Mouse (Mus musculus): ENCODE data around the gene 4930558K02Rik.
A peak's percentile ranks its signal among the peaks of the same experiment; 100 is the strongest.

4930558K02Rik gene

DNA sequence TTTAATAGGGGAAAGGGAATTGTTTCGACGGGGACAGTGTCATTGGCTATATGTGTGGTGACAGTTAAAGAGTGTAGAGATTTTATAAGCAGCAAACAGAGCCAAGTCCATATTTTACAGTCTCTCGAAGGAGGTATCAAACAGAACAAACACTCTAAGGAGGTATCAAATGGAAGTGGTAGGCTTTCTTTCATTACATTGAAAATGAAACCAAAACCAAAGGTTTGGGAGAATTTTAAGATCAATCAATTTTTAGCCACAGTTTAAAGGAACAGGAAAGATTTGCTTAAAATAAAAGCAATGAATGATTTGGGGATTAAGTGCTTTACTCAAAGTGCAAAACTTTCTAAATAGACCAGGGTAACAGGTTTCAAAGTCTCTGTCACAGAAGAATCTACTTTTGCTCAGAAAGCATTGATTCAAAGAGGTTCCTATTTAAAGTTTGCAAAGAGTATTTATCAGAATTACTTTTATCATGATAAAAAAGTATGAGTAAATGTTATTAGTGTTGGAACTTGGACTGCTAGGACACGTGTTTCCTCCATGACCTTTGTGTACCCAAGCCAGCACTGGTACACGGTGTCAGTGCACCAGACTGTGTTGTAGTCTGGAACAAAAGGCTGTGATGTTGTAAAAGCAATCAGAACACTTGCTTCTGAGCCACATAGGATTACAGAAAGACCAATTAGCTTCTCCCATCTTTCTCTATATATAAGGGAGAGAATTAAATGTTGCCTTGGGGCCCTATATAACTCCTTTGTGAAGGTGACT, 28.2 kb downstream of the 4930558K02Rik start:
- DNase-seq: no peak

DNA sequence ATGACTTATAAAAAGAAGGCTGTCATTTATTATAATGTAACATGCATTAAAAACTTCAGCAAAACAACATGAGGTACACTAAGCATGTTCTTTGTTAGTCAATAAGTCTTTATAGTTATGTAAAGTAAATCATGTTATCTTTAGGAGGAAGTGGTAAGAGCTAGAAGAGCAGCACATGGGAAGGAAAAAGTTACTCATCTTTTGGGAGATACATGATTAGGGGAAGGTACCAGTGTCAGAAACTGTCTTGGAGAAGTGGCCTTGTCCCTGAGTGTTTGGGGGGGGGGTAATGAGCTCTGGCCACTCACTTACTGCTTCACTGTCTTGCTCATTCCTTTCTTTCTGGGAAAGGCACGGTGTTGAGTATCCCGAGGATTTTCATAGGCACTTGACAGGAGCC, 37.4 kb downstream of the 4930558K02Rik start:
- no peak for DNase-seq

GRCm38 (mm10) chr1:161932286-161932685, 47.1 kb downstream of the 4930558K02Rik start:
- no peak for DNase-seq

- DNase-seq: no peak
Measured at GRCm38 (mm10) chr1:161931817-161932216, 47.6 kb downstream of the 4930558K02Rik start.

DNA sequence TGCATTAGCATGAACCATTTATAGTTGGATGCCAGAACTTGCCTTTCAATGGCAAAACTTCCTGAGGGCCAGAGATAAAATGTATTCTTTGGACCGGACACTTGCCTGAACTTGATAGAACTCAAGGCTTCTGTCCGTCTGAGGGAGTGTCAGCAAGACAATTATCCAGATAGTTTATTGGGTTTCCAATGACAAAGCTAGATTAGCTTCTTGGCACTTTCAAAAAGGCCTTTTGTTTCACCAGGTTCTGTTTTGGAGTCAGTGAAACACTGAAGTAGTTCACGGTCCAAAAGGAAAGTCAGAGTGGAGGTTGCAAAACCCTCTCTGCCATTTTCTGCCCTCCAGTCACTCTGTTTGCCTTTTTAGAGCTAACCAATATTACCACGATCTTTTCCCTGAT, 48.1 kb downstream of the 4930558K02Rik start:
- no peak for DNase-seq

- no peak for DNase-seq
Measured at GRCm38 (mm10) chr1:161927976-161928375, 51.5 kb downstream of the 4930558K02Rik start.

DNA sequence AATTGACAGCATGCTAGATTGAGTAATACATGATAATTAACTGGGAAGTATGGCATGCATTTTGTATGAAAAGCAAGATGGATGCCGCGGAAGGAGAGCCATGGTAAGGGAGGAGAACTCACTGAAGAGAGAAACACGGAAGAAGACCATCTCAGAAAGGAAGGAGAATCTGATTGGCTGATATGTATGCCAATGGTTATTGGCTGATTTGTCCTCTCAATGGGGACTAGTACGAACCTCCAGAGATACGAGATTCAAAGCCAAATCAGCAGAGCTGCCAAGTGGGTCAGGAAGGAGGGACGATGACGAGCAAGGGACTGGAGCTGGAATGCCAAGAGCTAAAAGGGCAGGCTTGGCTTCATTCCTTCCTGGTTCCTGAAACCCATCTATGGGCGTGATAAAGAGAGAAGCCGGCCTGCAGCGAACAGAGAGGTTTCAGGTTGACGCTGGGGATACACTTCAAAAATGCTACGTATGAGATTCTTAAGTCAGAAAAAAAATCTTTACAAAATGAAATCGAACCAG, 54.1 kb downstream of the 4930558K02Rik start:
- no peak for DNase-seq

DNA sequence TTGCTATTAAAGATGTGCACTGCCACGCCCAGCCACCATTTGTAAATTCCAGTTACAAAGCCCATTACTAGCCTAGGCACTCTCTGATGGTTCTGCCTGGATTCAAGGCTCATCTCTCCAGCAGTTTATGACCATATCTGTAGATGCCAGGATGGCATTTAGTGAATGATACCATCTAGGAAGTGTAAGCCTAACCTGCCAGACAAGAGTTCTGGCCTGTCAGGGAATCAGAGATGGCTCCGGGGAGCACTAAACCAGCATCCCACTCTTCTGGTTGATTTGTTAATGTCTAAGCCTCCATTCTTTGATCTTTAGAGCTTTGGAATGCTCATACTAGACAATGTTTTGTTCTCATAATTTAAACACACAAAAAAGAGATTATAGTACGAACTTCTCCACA, 55.1 kb downstream of the 4930558K02Rik start:
- DNase-seq: no peak

DNA sequence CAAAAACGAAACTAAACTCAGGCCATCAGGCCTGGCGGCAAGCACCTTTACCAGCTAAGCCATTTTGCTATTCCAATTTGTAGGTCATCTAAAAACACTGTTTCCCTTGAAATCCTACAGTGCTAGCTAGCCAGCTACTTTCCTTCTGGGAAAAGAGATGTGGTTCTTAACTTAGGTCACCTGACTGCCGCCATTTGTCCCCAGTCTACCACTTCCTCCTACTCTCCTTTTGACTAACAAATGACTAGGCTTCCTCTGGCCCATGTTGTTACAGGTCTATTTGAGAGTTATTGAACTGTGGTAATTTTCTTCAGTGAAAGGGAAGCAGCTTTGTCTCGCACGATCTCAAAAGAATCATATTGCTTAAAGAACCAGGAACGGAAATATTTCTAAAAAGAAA, 57.5 kb downstream of the 4930558K02Rik start:
- no peak for DNase-seq

DNA sequence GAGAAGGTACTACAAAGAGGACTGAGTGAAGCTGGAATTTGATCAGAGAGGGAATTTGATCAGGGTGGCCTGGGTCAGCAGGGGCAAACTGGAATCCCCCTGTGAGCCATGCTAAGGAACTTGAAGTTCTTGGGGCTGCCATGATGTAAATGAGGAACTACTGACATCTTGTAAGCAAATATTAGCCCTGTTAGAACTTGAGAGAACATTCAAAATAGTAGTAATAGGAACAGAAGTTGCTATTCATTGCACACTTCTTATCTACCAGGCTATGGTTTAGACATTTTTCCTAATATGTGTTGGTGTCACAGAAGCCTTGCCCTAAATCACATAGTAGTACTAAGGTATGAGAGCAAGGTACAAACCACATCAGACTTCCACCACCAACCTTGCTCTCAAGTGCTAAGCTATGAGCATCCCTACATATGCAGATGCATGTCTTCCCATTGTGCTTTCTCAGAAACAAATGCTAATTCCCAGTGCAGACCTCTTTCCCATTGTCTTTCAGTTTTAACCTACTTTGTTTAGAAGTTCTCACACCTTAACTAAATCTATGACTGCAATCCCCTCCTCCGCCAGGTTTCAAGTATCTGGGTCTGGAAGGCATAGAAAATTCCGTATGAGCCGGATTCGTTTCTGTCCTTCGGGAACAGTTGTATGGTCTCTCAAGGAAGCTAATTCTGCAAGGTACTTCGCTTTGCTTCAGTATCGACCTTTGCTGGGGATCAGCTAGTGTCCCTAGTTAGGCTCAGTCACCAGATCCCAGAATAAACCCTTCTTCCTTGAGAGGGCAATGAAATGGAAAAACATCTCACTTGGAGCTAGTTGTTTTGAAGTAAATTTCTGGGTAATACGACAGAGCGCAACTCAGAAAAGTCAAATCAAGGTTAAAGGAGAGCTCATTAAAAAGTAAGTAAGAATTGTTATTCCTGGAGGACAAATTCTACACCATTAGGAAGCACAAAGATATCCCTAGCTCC, 58.7 kb downstream of the 4930558K02Rik start:
- DNase-seq: no peak

GRCm38 (mm10) chr1:161919594-161919993, 59.8 kb downstream of the 4930558K02Rik start:
- no peak for DNase-seq

- no peak for DNase-seq
Measured at GRCm38 (mm10) chr1:161918682-161919372, 60.6 kb downstream of the 4930558K02Rik start.

GRCm38 (mm10) chr1:161917940-161918484, 61.4 kb downstream of the 4930558K02Rik start:
- no peak for DNase-seq

- peak; percentile 93 for DNase-seq
Measured at GRCm38 (mm10) chr1:161916036-161916435, 63.4 kb downstream of the 4930558K02Rik start.

DNA sequence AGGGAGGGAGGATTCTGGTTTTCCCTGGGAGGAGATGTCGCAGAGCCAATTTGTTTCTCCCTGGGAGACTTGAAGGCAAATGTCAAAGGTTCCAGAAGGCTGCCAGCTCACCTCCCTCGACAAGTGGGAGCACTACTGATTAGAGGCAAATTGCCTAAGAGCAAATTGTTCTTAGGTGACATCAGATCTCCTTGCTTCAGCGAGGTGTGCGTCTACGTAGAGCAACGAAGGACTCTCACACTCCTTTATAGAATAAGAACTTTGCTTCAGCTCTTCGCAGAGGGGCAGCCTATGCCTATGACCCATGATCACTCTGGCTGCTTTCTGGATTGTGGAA, 65.8 kb downstream of the 4930558K02Rik start:
- no peak for DNase-seq

DNA sequence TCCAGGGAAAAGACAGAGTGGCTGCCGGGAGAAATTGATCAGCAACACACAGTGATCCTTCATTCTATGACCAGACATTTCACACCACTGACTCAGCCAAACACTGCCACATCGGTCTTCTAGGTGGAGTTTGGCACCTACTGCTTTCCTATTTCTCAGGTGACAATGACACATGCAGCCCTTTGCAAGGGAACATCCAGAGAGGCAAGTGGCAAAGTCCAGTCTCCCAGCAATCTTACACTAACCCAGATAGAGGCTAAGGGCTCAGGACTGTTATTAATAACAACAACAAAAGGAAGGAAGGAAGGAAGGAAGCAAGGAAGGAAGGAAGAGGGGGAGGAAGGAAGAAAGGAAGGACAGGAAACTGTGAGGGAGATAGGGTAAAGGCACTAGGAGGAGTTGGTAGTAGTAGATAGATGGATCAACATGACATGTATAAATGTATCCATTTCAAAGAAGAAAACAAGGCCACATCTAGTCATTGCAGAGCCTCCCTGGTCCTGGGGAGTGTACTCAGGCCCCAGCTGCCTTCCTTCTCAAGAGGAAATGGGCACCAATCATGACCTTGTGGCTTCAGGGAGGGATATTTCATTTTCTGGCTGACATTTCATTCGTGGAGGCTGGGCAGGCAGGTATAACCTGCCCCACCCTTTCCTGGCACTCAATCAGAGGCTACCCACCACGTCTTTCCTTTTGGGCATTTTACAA, 66.3 kb downstream of the 4930558K02Rik start:
- DNase-seq: no peak

- no peak for DNase-seq
Measured at GRCm38 (mm10) chr1:161909074-161909473, 70.4 kb downstream of the 4930558K02Rik start.

- no peak for DNase-seq
Measured at GRCm38 (mm10) chr1:161907795-161908457, 71.5 kb downstream of the 4930558K02Rik start.

GRCm38 (mm10) chr1:161907111-161907510, 72.3 kb downstream of the 4930558K02Rik start:
- DNase-seq: no peak

DNA sequence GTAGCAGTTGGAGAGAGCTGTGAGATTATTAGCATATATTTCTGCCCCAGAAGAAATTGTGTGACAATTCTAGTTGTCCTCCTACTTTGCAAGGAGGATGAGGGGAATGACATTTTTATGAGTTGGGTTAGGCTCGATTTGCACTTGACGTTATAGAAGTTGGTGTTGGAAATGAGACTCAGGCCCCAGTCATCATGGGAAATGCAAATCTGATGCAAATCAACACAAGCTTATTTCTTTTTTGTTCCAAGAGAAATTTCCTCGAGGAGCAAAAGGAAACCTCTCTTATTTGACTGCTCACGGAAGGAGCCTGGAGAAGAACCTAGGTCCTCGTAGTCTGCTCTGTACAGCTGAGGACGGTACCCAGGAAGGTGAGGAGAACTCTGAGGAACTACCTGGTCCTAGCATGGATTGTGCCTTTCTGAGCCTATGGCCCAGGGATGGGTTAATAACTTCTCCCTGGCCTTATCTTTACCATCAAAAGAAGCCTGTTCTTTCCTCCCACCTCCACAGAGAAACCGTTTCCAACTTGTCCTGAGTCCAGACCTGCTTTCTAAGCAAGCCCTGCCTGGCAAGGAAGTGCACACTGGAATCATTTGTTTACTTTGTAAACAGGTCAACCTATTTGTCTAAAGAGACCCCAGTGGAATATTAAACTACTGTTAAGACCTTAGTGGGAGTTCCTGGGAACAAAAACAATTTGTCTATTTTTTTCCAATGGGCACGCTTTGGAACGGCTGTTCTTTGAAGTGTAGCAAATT, 76.6 kb downstream of the 4930558K02Rik start:
- DNase-seq: no peak

DNA sequence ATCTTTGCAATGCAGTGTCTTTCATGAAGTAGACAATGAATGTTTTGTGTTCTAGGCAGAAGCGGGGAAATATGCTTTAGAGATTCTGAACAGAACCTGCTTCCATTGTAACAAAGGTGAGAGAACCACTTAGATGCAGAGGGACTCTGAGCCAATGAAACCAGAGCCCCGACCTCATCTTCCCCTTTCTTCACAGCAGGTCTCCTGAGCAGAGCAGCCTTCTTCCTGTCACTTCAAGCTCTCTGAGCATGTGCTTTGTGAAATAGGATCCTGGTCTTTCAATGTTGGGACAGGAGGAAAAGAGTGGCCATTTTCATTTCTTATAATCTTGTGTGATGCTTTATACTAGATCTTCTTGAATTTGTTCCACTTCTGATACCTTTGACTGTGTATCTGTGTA, 79.3 kb downstream of the 4930558K02Rik start:
- no peak for DNase-seq

All from retina, postnatal 1 day (tissue).